Mouse (Mus musculus) granulocyte monocyte progenitor cell, adult 5-6 weeks (primary cell): ENCODE measurements around the gene Hes5. TPM values are rescaled to one million over a fixed set of nuclear protein-coding genes. Genes with fewer than 3 reads are reported as not detected.

ENCODE experiments used
- ATAC-seq: replicated peaks from 2 replicates; pipeline ENCODE4 v1.8.0; 2016; ENCODE audit warnings: mild to moderate bottlenecking, moderate TSS enrichment, inconsistent platforms; ENCODE audit not compliant: poor library complexity, severe bottlenecking
- total RNA-seq, 2 experiments: library from RNA; stranded (forward) in 1 of 2; stranded (reverse) in 1 of 2; fragments of 200-712, 200-1000 nt in 1 of 2; fragments of >200 nt in 1 of 2; fragmentation: Nextera tagmentation in 1 of 2; gene quantifications; 2 replicates each; pipeline ENCODE4 v1.2.3; 2014 to 2017

Gene Hes5
- total RNA-seq, 2 experiments from 2014 or later, result not detected

DNA sequence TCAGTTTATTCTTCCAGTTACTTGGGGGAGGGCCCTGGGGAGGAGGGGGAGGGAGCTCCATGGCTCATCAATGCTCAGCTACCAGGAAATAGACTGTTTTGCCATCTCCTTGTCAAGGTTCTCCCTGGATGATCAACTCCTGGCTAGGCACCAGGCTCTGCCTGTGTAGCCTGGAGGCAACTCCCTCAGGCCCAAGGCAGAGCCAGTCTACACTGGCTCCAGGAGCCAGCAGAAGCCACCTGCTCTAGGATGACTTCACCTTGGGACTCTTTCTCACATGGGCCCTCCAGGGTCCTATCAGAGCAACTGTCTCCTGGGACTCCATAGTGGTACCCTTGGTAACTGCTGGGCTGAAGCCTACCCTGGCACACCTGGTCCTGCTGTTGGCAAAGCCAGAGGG is 47.4 kb downstream of the Hes5 start:
- ATAC-seq, result no peak

DNA sequence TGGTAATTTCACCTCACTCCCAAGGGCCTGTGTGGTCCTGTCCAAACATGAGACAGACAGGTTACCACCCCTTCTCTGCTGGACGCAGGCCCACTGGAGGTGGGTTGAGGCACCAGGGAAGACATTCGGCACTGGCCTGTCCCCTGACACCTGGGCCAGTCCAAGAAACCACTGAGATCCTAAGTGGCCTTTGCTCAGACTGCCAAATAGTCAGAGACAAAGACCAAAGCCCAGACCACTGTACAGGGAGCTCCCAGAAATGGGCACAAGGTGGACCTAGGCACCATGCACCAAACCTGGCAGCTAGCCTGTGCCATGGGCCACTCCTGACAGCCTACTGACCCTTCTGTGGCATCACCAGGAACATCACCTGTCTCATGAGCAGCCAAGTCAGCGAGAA is 48.5 kb downstream of the Hes5 start:
- no peak for ATAC-seq

DNA sequence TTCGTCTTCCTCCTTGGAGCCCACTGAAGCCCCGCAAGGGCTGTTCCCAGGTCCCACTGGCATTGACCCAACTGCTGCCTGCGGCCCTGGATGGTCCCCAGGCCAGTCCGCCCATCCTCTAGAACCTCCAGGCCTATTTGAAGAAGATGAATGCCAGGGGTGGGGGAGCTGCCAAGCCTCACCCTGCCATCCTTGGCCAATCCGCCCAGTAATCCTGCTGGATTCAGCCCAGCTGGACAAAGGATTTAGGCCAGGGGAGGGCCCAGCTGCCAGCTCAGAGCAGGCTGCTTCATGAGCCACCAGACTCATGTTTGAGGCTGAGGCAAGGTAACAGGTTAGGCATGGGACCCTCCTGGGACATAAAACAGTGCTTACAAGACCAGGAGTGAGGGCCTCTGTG is 50.1 kb downstream of the Hes5 start:
- no peak for ATAC-seq

GRCm38 (mm10) chr4:155011312-155012025 is 50.7 kb downstream of the Hes5 start:
- no peak for ATAC-seq

Other genes starting within 250 kb of the Hes5 start
- 0.17 TPM in 1 of 2 replicates, not detected in the other for gene Ttc34, start 123.5 kb upstream of the Hes5 start, total RNA-seq (2014; fragmentation: Nextera tagmentation)
- gene Ttc34, start 123.5 kb upstream of the Hes5 start, total RNA-seq (2017), result not detected in 2 replicates
- gene Mmel1, start 91.3 kb upstream of the Hes5 start, total RNA-seq (2014; fragmentation: Nextera tagmentation), result not detected in 2 replicates
- gene Mmel1, start 91.3 kb upstream of the Hes5 start, total RNA-seq (2017), result not detected in 2 replicates
- 6.9 and 8.5 TPM in 2 replicates for gene Fam213b, start 61.8 kb upstream of the Hes5 start, total RNA-seq (2014; fragmentation: Nextera tagmentation)
- gene Fam213b, start 61.8 kb upstream of the Hes5 start, total RNA-seq (2017), result 2.9 and 6.7 TPM in 2 replicates
- gene Tnfrsf14, start 32.4 kb upstream of the Hes5 start, total RNA-seq (2014; fragmentation: Nextera tagmentation), result 85.4 and 110 TPM in 2 replicates
- 33.2 and 38.4 TPM in 2 replicates for gene Tnfrsf14, start 32.4 kb upstream of the Hes5 start, total RNA-seq (2017)
- gene Pank4, start 3.2 kb downstream of the Hes5 start, total RNA-seq (2014; fragmentation: Nextera tagmentation), result 36.3 and 45.1 TPM in 2 replicates
- 17.3 and 20.8 TPM in 2 replicates for gene Pank4, start 3.2 kb downstream of the Hes5 start, total RNA-seq (2017)
- gene Plch2, start 95.9 kb downstream of the Hes5 start, total RNA-seq (2014; fragmentation: Nextera tagmentation), result 0.30 TPM in 1 of 2 replicates, not detected in the other
- gene Plch2, start 95.9 kb downstream of the Hes5 start, total RNA-seq (2017), result not detected in 2 replicates
- 10.5 and 11.0 TPM in 2 replicates for gene Pex10, start 106.1 kb downstream of the Hes5 start, total RNA-seq (2014; fragmentation: Nextera tagmentation)
- 13.4 and 18.6 TPM in 2 replicates for gene Pex10, start 106.1 kb downstream of the Hes5 start, total RNA-seq (2017)
- 93.3 and 125 TPM in 2 replicates for gene Rer1, start 125.5 kb downstream of the Hes5 start, total RNA-seq (2014; fragmentation: Nextera tagmentation)
- 106 and 134 TPM in 2 replicates for gene Rer1, start 125.5 kb downstream of the Hes5 start, total RNA-seq (2017)
- 0.62 and 1.2 TPM in 2 replicates for gene Morn1, start 125.7 kb downstream of the Hes5 start, total RNA-seq (2014; fragmentation: Nextera tagmentation)
- 1.6 and 4.7 TPM in 2 replicates for gene Morn1, start 125.7 kb downstream of the Hes5 start, total RNA-seq (2017)